Mouse (Mus musculus) Patski (cell line): ENCODE data around the gene Glrb. TPM values are rescaled to one million over a fixed set of nuclear protein-coding genes. Genes with fewer than 3 reads are reported as not detected.

Experiments used
- ATAC-seq: fragments of 100-300 bp; one replicate; pipeline ENCODE4 v1.8.0; 2021
- CTCF ChIA-PET: fragments of 350-600 bp; sonication (Branson Sonifier 250); formaldehyde crosslinking; loops from one replicate; lab custom pipeline; 2022; ENCODE audit warnings: inconsistent platforms; lab: Charles Lee
- POLR2A ChIA-PET: fragments of 350-600 bp; sonication (Branson Sonifier 250); formaldehyde crosslinking; loops from one replicate; lab custom pipeline; 2022; ENCODE audit warnings: antibody characterized with exemption, inconsistent platforms; lab: Charles Lee
- DNase-seq: peaks from one replicate; pipeline ENCODE4 v3.0.0-alpha.2; 2011; ENCODE audit warnings: low read depth, low spot score
- H3K27me3 ChIP-seq: fragments of 371-371 bp; one replicate; pipeline ENCODE4 v1.5.1; 2021
- CTCF ChIP-seq: fragments of 100-300 bp; IDR thresholded peaks from one replicate; pipeline ENCODE4 v1.5.1; 2021
- in situ Hi-C: fragments of 300-500 bp; cut with MboI; formaldehyde crosslinking; loops from 3 replicates; pipeline ENCODE4 v1.11.1; 2018; ENCODE audit warnings: low pct_unique_long_range_greater_than_20kb, mixed read lengths
- polyA plus RNA-seq: library from polyadenylated mRNA; unstranded; gene quantifications from one replicate; pipeline ENCODE4 v1.2.3, GENCODE M21; 2021

The Glrb gene
- polyA plus RNA-seq, 1 experiment from 2014 or later = 2.5 TPM

DNA sequence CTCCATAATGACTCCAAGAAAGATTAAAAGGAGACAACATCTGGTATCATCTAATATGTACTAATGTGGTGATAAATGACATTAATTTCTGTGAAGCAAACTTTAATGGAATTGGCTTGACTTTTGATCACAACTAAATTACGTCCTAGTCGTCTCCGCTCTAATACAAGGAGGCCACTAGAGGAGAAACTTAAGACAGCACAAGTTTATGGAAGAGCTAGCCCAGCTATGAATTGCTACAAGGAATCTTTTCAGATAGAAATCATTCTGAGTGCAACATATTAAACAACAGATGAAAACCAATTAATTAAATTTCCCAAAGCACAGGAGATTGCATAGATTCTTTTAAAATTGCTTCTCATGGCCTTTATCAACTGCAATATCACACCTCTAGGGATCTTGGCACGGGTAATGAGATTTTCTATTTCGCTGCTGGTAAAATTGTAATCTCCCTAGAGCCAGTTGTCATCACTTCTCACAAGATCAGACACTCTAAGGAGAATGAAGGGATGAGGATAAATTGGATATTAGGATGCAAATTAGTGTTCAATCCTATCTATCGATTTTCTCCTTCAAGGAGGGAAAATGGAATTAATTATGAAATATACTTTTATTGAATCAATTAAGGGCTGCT lies 32.7 kb downstream of the Glrb start:
- TF ChIP-seq CTCF = no peak
- ATAC-seq = no peak
- in situ Hi-C loops = no loop called here
- ChIA-PET CTCF (no interaction called here), POLR2A (no interaction called here)
- H3K27me3 ChIP-seq = peaks cover 46% of the 10 kb centered on the region
- no peak for DNase-seq

DNA sequence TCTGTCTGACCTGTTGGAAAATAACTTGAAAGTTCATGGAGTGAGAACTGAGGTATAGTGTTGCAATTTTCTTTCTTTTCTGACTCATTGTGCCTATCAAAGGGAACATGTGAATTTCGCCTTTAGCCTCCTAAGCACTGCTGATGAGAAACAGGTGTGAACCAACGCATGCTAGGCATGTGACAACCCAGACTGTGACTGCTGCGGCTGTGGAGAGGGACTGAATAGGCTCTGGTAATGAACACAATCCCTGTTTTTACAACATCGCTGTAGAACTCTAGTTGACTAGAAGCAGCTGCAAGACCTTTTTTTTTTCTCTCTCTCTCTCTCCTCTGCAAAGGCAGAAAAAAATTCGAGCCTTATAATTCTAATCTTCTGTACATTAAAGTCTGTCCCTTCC lies 34.9 kb downstream of the Glrb start:
- ATAC-seq (no peak), DNase-seq (no peak)
- no peak for TF ChIP-seq CTCF
- POLR2A ChIA-PET = no interaction called here
- in situ Hi-C loops = no loop called here
- CTCF ChIA-PET = no interaction called here
- H3K27me3 ChIP-seq = peaks cover 52% of the 10 kb centered on the region

DNA sequence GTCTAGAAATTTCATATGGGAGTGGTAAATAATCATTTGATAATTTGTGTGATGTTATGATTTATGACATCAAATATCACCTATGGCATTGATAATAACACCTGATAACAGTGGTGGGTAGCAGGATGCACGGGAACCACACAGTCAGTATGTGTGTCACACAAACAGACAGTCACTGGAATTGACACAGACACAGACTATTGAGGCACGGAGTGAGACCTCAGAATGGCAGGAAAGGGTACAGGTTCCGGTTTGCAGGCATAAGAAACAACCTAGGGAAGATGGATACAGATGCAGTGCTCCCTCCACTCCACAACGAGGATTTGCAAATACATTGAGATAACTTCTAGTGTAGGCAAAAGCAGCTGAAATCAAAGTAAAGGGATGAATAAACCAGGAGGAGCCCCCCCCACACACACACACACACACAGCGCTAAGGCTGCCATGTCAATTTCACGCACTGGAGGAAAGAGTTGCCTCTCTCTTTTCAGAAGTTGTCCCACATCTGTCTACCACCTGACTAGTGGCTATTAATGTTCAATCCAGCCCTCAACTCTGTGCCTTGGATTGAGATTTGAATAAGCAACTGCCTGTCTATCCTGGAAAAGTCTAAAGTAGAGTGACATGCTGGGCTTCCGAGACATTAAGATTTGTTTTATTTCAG lies 38.6 kb downstream of the Glrb start:
- in situ Hi-C loops = no loop called here
- H3K27me3 ChIP-seq = peaks cover 62% of the 10 kb centered on the region
- ChIA-PET POLR2A (no interaction called here), CTCF (interaction anchor here (1.2 to 1.3 kb wide), 2 partner anchors 9 to 17 kb away, joined by 3 to 5 read pairs; no protein-coding TSS in a partner anchor)
- TF ChIP-seq CTCF = no peak
- ATAC-seq (no peak), DNase-seq (no peak)

DNA sequence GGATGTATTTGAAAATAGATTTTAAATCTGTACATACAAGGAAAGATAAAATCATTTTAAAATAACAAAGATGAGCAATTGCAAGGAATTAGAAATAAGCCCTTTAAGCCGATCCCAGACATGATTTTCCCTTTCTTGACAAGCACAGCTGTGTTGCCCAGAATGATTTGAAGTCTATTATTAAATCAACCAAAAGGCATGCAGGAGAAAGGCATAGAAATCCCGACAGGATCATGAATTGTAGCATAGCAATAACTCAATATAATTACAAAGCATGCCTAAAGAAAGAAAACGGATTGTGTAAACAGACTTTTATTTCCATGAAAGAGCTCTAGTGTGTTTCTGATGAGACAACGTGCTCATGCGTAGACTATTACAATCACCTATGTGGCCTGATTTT lies 39.4 kb downstream of the Glrb start:
- POLR2A ChIA-PET = no interaction called here
- CTCF ChIA-PET = interaction anchor here (1.2 kb wide), 1 partner anchor 16 kb away, joined by 3 read pairs; no protein-coding TSS in a partner anchor

DNA sequence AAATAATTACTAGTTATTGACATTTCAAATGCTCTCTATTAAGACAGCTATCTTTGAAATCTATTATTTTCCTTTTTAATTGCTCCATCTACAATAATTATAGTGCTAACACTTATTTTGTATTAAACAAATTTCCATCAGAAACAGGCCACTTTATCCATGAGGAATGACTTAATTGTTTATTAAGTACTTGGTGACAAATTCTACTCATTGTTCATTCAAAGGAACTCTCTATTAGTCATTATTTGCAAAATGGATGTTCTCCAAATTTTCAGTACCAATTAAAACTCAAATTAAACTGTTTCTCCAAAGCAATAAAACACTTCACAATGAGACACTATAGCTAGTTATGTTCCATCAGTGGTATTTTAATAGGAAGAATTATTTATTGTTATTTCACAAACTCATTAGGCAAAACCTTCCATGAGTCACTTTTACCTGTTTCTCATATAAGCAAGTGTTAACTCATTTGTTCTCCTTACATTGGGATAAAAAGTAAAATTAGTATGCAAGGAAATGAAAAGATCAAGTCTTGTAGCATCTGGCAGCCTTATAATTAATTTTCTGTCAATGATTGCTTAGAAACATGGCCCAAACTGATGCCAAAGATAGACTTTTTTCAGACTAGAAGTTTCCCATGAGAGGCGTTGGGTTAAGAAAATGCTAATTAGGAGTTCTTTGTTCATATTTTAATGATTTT lies 41.8 kb downstream of the Glrb start:
- no peak for DNase-seq
- H3K27me3 ChIP-seq = peaks cover 48% of the 10 kb centered on the region
- POLR2A ChIA-PET = no interaction called here
- CTCF ChIA-PET = no interaction called here
- in situ Hi-C loops = no loop called here
- ATAC-seq = no peak
- no peak for TF ChIP-seq CTCF

More for the DNA sequence above, 39.4 kb downstream of the Glrb start:
- no peak for TF ChIP-seq CTCF
- in situ Hi-C loops = no loop called here
- DNase-seq (no peak), ATAC-seq (no peak)
- peaks cover 59% of the 10 kb centered on the region for H3K27me3 ChIP-seq

DNA sequence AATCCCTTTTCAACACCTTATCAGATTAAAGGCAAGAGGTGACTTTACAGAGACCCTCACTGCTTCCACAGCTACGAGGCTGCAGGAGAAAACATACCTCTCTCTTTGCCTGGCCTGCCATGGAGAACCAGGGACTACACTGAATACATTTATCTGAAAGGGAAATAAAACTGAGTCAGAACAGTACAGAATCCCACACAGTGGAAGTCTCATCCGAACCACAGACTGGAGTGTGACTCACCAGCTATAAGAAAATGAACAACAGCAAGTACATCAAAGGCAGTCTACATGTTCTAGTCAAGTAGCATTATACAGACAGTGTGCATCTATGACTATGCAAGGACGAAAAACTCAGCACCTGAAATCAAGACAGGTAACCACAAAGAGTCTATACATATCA lies 46.1 kb downstream of the Glrb start:
- H3K27me3 ChIP-seq = peaks cover 25% of the 10 kb centered on the region
- ChIA-PET CTCF (interaction anchor here (1.0 to 1.3 kb wide), 3 partner anchors 16 to 25 kb away, joined by 3 read pairs; no protein-coding TSS in a partner anchor), POLR2A (no interaction called here)
- no peak for TF ChIP-seq CTCF
- ATAC-seq (no peak), DNase-seq (no peak)
- in situ Hi-C loops = no loop called here

DNA sequence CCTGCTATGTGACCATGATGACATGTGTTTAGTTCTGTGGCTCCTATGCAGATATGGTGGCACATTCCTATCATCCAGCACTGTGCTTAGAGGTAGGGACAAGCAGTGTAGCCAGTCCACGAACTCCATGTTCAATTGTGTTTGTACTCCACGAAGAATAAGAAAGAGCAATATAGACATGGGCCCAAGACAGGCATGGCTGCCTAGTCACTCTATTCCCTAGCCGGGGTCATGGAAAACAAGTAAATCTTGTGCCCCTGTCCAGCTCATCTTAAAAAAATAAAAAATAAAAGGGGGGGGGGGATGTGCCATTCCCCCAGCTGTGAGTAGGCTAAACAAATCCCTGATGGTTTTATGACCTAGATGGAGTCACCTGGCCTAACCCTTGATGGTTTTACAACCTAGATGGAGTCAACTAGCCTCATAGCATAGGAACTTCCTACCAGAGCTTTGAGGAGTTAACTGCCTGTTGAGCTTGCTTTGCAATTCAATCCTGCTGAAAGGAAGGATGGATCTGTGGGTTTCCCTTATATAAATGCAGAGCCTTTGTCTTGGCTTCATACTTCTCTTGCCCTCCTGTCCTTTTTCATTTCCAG lies 60.5 kb downstream of the Glrb start:
- peaks cover 9% of the 10 kb centered on the region for H3K27me3 ChIP-seq
- POLR2A ChIA-PET = no interaction called here
- in situ Hi-C loops = no loop called here
- TF ChIP-seq CTCF = no peak
- CTCF ChIA-PET = interaction anchor here (1.2 kb wide), 1 partner anchor 10 kb away, joined by 3 read pairs; no protein-coding TSS in a partner anchor
- DNase-seq (no peak), ATAC-seq (no peak)

DNA sequence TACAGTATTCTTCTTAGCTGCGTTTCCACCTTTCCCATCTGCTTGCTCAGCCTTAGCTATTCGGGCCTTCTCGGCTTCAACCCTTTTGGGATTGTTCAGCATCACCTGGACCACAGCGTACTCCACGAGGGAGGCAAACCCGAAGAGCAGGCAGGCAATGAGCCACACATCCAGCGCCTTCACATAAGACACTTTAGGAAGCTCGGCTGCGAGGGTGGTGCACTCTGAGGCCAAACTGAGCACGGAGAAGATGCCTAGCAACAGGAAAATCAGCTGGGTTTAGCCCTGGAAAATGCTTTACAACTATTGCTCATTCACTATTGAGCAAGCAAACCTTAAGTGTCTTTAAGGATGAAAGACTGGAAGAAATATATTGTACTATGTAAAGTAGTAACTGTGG lies 62.5 kb downstream of the Glrb start:
- H3K27me3 ChIP-seq = peaks cover 20% of the 10 kb centered on the region
- in situ Hi-C loops = no loop called here
- POLR2A ChIA-PET = interaction anchor here (1.1 kb wide), 1 partner anchor 8 kb away, joined by 3 read pairs; no protein-coding TSS in a partner anchor
- ATAC-seq = no peak
- CTCF ChIA-PET = no interaction called here
- DNase-seq = no peak
- no peak for TF ChIP-seq CTCF

DNA sequence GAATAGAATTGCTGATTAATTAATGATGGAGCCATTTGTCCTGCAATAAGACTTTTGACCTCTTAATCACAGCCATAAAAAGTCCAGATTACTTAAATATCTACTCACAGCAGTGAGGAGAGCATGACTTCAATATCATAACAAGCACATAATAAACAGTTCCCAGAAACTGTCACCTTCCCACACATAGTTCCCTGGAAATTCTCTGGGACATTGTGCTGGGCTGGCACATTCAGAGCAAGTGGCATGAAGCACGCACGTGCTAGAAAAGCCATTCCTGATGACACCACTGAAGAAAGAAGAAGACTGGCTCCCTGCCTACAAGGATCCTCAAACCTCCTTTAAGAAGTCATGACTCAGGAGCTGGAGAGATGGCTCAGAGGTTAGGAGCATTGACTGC lies 67.8 kb downstream of the Glrb start:
- CTCF ChIA-PET = no interaction called here
- DNase-seq = no peak
- ATAC-seq = no peak
- H3K27me3 ChIP-seq = peaks cover 31% of the 10 kb centered on the region
- in situ Hi-C loops = no loop called here
- POLR2A ChIA-PET = no interaction called here
- TF ChIP-seq CTCF = no peak

DNA sequence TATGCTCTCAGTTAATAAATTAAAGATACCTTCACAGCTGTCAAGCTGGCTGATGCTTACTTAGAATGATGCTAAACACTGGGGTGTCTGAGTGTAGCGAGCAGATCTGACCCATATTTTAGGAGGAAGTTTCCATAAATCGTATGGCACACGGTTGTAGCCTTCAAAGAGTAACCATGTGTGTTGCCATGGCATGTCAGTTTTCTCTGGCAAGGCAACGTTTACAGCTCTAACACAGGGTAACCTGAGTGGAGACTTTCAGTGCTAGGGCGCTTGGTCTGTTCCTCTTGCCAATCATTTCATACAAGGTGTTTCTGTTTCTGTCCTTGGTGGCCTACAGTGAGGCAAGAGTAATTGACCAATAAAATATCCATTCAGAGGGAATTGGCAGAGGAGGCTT lies 73.6 kb downstream of the Glrb start:
- no peak for TF ChIP-seq CTCF
- no peak for ATAC-seq
- ChIA-PET CTCF (interaction anchor here (1.2 to 1.4 kb wide), 2 partner anchors 9 to 10 kb away, joined by 3 to 4 read pairs; no protein-coding TSS in a partner anchor), POLR2A (no interaction called here)
- DNase-seq = no peak
- in situ Hi-C loops = no loop called here
- H3K27me3 ChIP-seq = peaks cover 44% of the 10 kb centered on the region
